ENCODE assay signal across 24 mouse cellular contexts in genomic region chr7:99692396-99692795, GRCm38 (mm10). TPM values are rescaled to one million over a fixed set of nuclear protein-coding genes. Genes with fewer than 3 reads are reported as not detected.
DNase-seq lines count a peak whose midpoint lies in the region; ATAC-seq and TF ChIP-seq lines count a peak whose summit lies in the region.
"Had no signal": no experiment of that assay in that cellular context is flagged by ENCODE, and none has a peak within 500 bp of the region (broad histone marks: within the 10 kb centered on the region; RNA-seq: fewer than 3 reads in every experiment).

No protein-coding gene starts in this region.

- H3K36me3 ChIP-seq in hindbrain, embryonic 10.5 days = no peaks in the 10 kb centered on the region
- no peaks in the 10 kb centered on the region for H3K36me3 ChIP-seq in hindbrain, embryonic 11.5 days (ENCODE audit: control insufficient read depth, insufficient read depth, low read length)
- no peaks in the 10 kb centered on the region for H3K36me3 ChIP-seq in lung, embryonic 16.5 days (ENCODE audit: control insufficient read depth, insufficient read depth, low read length)
- H3K36me3 ChIP-seq: forebrain, embryonic 12.5 days; hindbrain, embryonic 15.5 days; liver, embryonic 15.5 days; midbrain, embryonic 13.5 days had no signal

- WGBS in hindbrain, embryonic 10.5 days = 26% methylated on average over 3 of the region's 3 CpGs
- WGBS in hindbrain, embryonic 11.5 days = 43% methylated on average over 3 of the region's 3 CpGs
- WGBS in lung, embryonic 16.5 days = 41% methylated on average over 3 of the region's 3 CpGs

- TF ChIP-seq CTCF in gastrocnemius, adult 2 months (IDR thresholded peaks at IDR 0.05) = no peak

- no peak for DNase-seq in gastrocnemius, adult 2 months
- DNase-seq in gastrocnemius, postnatal 14 days = no peak
- DNase-seq in hindbrain, embryonic 10.5 days (ENCODE audit: low spot score) = no peak
- no peak for DNase-seq in hindbrain, embryonic 11.5 days (ENCODE audit: low spot score)
- DNase-seq in lung, adult 18-20 months = no peak
- DNase-seq in adipocyte (ENCODE audit: low spot score) = no peak
- DNase-seq: cerebellum, postnatal 10 days; embryo, embryonic 11 days; kidney, adult 11 months; kidney, postnatal 36 days; retina, postnatal 1 day; right cerebral cortex, postnatal 4 days had no signal

- H3K4me1 ChIP-seq in hindbrain, embryonic 10.5 days (replicated peaks) = peaks cover 14% of the 10 kb centered on the region; the same call in 1 of the 2 replicates
- H3K4me1 ChIP-seq in hindbrain, embryonic 11.5 days (replicated peaks; ENCODE audit: control insufficient read depth, insufficient read depth, low read length) = no peaks in the 10 kb centered on the region
- H3K4me1 ChIP-seq in lung, embryonic 16.5 days (replicated peaks; ENCODE audit: control insufficient read depth, insufficient read depth, low read length) = peaks cover 2% of the 10 kb centered on the region; the same call in 1 of the 2 replicates
- H3K4me1 ChIP-seq in brown adipose tissue, adult 24 weeks (ENCODE audit: control insufficient read depth, insufficient read depth, insufficient read length, low read length) = peaks cover 58% of the 10 kb centered on the region
- H3K4me1 ChIP-seq: hindbrain, embryonic 15.5 days; liver, embryonic 15.5 days; midbrain, embryonic 13.5 days had no signal

- H3K4me2 ChIP-seq in hindbrain, embryonic 11.5 days (replicated peaks; ENCODE audit: low read depth, low read length) = no peak overlapping the region
- H3K4me2 ChIP-seq in lung, embryonic 16.5 days (ENCODE audit: low read depth, low read length) = no peak overlapping the region
- H3K4me2 ChIP-seq: forebrain, embryonic 12.5 days; hindbrain, embryonic 15.5 days; liver, embryonic 15.5 days; midbrain, embryonic 13.5 days had no signal

- peaks cover 2% of the 10 kb centered on the region; the same call in 1 of the 2 replicates for H3K27me3 ChIP-seq in hindbrain, embryonic 10.5 days (ENCODE audit: insufficient read depth, poor library complexity, severe bottlenecking)
- no peaks in the 10 kb centered on the region for H3K27me3 ChIP-seq in hindbrain, embryonic 11.5 days (ENCODE audit: control insufficient read depth, insufficient read depth, low read length)
- H3K27me3 ChIP-seq in lung, embryonic 16.5 days (ENCODE audit: control insufficient read depth, insufficient read depth, low read depth, low read length) = no peaks in the 10 kb centered on the region
- H3K27me3 ChIP-seq: forebrain, embryonic 12.5 days; hindbrain, embryonic 15.5 days; liver, embryonic 15.5 days; midbrain, embryonic 13.5 days had no signal

- no peak overlapping the region for H3K9ac ChIP-seq in hindbrain, embryonic 11.5 days (ENCODE audit: low read depth, low read length)
- H3K9ac ChIP-seq in lung, embryonic 16.5 days (ENCODE audit: low read length) = no peak overlapping the region
- H3K9ac ChIP-seq: forebrain, embryonic 12.5 days; hindbrain, embryonic 15.5 days; liver, embryonic 15.5 days; midbrain, embryonic 13.5 days had no signal

- no peak for ATAC-seq in hindbrain, embryonic 11.5 days (ENCODE audit: low FRiP score)
- ATAC-seq in lung, embryonic 16.5 days (ENCODE audit: low read depth) = peak; percentile 59
- ATAC-seq: midbrain, embryonic 13.5 days had no signal

- intact Hi-C loops in gastrocnemius, adult 2 months (cut with DNase I) = no loop called here
- intact Hi-C loops in gastrocnemius, postnatal 14 days (cut with DNase I; ENCODE audit: low total_unique reads) = no loop called here

- no peak overlapping the region for H3K4me3 ChIP-seq in gastrocnemius, adult 2 months
- H3K4me3 ChIP-seq in hindbrain, embryonic 10.5 days = no peak overlapping the region
- H3K4me3 ChIP-seq in hindbrain, embryonic 11.5 days (ENCODE audit: low read depth, low read length) = no peak overlapping the region
- no peak overlapping the region for H3K4me3 ChIP-seq in lung, embryonic 16.5 days (ENCODE audit: low read length)
- no peak overlapping the region for H3K4me3 ChIP-seq in brown adipose tissue, adult 24 weeks (ENCODE audit: insufficient read depth, low read depth, low read length)
- H3K4me3 ChIP-seq: forebrain, embryonic 12.5 days; hindbrain, embryonic 15.5 days; liver, embryonic 15.5 days; midbrain, embryonic 13.5 days; myocyte had no signal

- H3K27ac ChIP-seq in gastrocnemius, adult 2 months = peak overlapping the region; percentile 24
- H3K27ac ChIP-seq in hindbrain, embryonic 10.5 days = peak overlapping the region; percentile 59; the same call in 1 of the 2 replicates
- no peak overlapping the region for H3K27ac ChIP-seq in hindbrain, embryonic 11.5 days (ENCODE audit: low read depth, low read length)
- peak overlapping the region; percentile 63 for H3K27ac ChIP-seq in lung, embryonic 16.5 days (ENCODE audit: low read length)
- H3K27ac ChIP-seq in brown adipose tissue, adult 24 weeks (replicated peaks; ENCODE audit: low read depth, low read length) = peak overlapping the region; percentile 92
- H3K27ac ChIP-seq: forebrain, embryonic 12.5 days; liver, embryonic 15.5 days; macrophage; midbrain, embryonic 13.5 days had no signal

- H3K9me3 ChIP-seq in hindbrain, embryonic 10.5 days = no peaks in the 10 kb centered on the region
- no peaks in the 10 kb centered on the region for H3K9me3 ChIP-seq in hindbrain, embryonic 11.5 days (ENCODE audit: control insufficient read depth, low read length)
- no peaks in the 10 kb centered on the region for H3K9me3 ChIP-seq in lung, embryonic 16.5 days (ENCODE audit: control insufficient read depth, low read length)
- H3K9me3 ChIP-seq: forebrain, embryonic 12.5 days; hindbrain, embryonic 15.5 days; liver, embryonic 15.5 days; midbrain, embryonic 13.5 days had no signal

RNA-seq across cellular contexts. Expression of gene Slco2b1, which starts 18.7 kb away (rescaled TPM):
- 1 to 10 TPM; 5.2 to 7.1 TPM for total RNA-seq in gastrocnemius, adult 2 months (2021)
- 1 to 10 TPM; 6.4 to 7.5 TPM for total RNA-seq in gastrocnemius, postnatal 14 days (2021)
- 2.3 and 3.5 TPM in 2 replicates for polyA plus RNA-seq in hindbrain, embryonic 10.5 days (2016; fragmentation: Nextera tagmentation; extraction: Ambion mirVana)
- polyA plus RNA-seq in hindbrain, embryonic 11.5 days (2014; fragmentation: Nextera tagmentation; extraction: Ambion mirVana) = 2.1 and 2.4 TPM in 2 replicates
- polyA plus RNA-seq in lung, embryonic 16.5 days (2015; fragmentation: Nextera tagmentation; extraction: Ambion mirVana) = 4.0 and 4.4 TPM in 2 replicates
- 8.4 and 9.7 TPM in 2 replicates for polyA plus RNA-seq in brown adipose tissue, adult 24 weeks (2012; ENCODE audit: insufficient read depth, insufficient read length, missing spikeins)
- total RNA-seq: MEL had no signal

RNA-seq across cellular contexts. Expression of gene Olfr520, which starts 37.7 kb away (rescaled TPM):
- not detected for total RNA-seq in gastrocnemius, adult 2 months (2021)
- under 1 TPM in 1 of 2 experiments, not detected in 1; 0.31 TPM for total RNA-seq in gastrocnemius, postnatal 14 days (2021)
- polyA plus RNA-seq in hindbrain, embryonic 10.5 days (2016; fragmentation: Nextera tagmentation; extraction: Ambion mirVana) = not detected in 2 replicates
- not detected in 2 replicates for polyA plus RNA-seq in hindbrain, embryonic 11.5 days (2014; fragmentation: Nextera tagmentation; extraction: Ambion mirVana)
- polyA plus RNA-seq in lung, embryonic 16.5 days (2015; fragmentation: Nextera tagmentation; extraction: Ambion mirVana) = not detected in 2 replicates
- not detected in 2 replicates for polyA plus RNA-seq in brown adipose tissue, adult 24 weeks (2012; ENCODE audit: insufficient read depth, insufficient read length, missing spikeins)
- total RNA-seq: layer of hippocampus, postnatal 25 days; left cerebral cortex, postnatal 14 days; MEL had no signal
- polyA plus RNA-seq: forebrain, embryonic 12.5 days; hindbrain, embryonic 15.5 days; limb, embryonic 14.5 days; liver, embryonic 15.5 days; macrophage; midbrain, embryonic 13.5 days; myocyte had no signal
